Mouse (Mus musculus): ENCODE data around the gene Rptor. TPM values are rescaled to one million over a fixed set of nuclear protein-coding genes. Genes with fewer than 3 reads are reported as not detected.

Gene Rptor
- polyA plus RNA-seq, 1 experiment from 2014 or later, result 3.1 TPM

GRCm38 (mm10) chr11:119672775-119673174 lies 70.1 kb downstream of the Rptor start:
- H3K4me1 ChIP-seq (ENCODE audit: insufficient read depth), result peaks cover 60% of the 10 kb centered on the region
- DNase-seq (no peak), ATAC-seq (no peak)
- TF ChIP-seq CTCF (IDR thresholded peaks at IDR 0.05; ENCODE audit: low read depth), result no peak
- TF ChIP-seq EP300 (IDR thresholded peaks at IDR 0.05; ENCODE audit: low read depth), result no peak
- no peak overlapping the region for H3K27ac ChIP-seq (ENCODE audit: low read depth)
- no peaks in the 10 kb centered on the region for H3K27me3 ChIP-seq (ENCODE audit: insufficient read depth, low read length)
- no peaks in the 10 kb centered on the region for H3K9me3 ChIP-seq (ENCODE audit: low read length)
- WGBS (ENCODE audit: insufficient replicate concordance), result 47% methylated on average over 4 of the region's 4 CpGs
- H3K4me2 ChIP-seq (ENCODE audit: low read depth, low read length), result no peak overlapping the region
- no peak overlapping the region for H3K9ac ChIP-seq (replicated peaks)
- H3K4me3 ChIP-seq (ENCODE audit: low read depth, low read length), result no peak overlapping the region
- H3K36me3 ChIP-seq (replicated peaks; ENCODE audit: insufficient read depth, low read length), result no peaks in the 10 kb centered on the region

DNA sequence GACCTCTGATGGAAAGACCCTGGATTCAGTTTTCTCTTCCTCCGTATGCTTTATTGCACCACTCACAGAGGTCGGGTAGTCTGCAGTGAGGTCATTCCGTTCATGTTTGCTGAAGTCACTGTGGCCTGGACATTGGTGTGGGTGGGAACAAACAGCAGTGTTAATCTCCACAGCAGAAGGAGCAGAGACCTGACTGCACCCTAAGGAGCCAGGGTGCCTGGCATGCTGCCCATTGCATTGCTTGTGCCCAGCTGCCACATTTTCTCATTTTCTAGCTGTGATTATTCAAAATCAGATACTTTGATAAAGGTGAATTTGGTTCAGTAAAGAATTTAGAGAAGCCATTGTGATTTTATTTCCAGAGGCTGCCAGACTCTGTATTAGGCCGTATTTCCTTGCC lies 72.1 kb downstream of the Rptor start:
- no peak overlapping the region for H3K4me3 ChIP-seq (ENCODE audit: low read depth, low read length)
- WGBS (ENCODE audit: insufficient replicate concordance), result 65% methylated on average over 4 of the region's 4 CpGs
- DNase-seq (no peak), ATAC-seq (peak; percentile 44; the same call in 1 of the 2 replicates)
- no peak overlapping the region for H3K9ac ChIP-seq (replicated peaks)
- no peak overlapping the region for H3K4me2 ChIP-seq (ENCODE audit: low read depth, low read length)
- peak overlapping the region; percentile 29; the same call in 1 of the 2 replicates for H3K27ac ChIP-seq (ENCODE audit: low read depth)
- TF ChIP-seq CTCF (IDR thresholded peaks at IDR 0.05; ENCODE audit: low read depth) (no peak), EP300 (IDR thresholded peaks at IDR 0.05; ENCODE audit: low read depth) (no peak)
- no peaks in the 10 kb centered on the region for H3K36me3 ChIP-seq (replicated peaks; ENCODE audit: insufficient read depth, low read length)
- H3K9me3 ChIP-seq (ENCODE audit: low read length), result no peaks in the 10 kb centered on the region
- H3K4me1 ChIP-seq (ENCODE audit: insufficient read depth), result peaks cover 56% of the 10 kb centered on the region
- H3K27me3 ChIP-seq (ENCODE audit: insufficient read depth, low read length), result no peaks in the 10 kb centered on the region

GRCm38 (mm10) chr11:119675546-119675945 lies 72.8 kb downstream of the Rptor start:
- Histone ChIP-seq H3K27me3 (ENCODE audit: insufficient read depth, low read length) (no peaks in the 10 kb centered on the region), H3K9me3 (ENCODE audit: low read length) (no peaks in the 10 kb centered on the region), H3K27ac (ENCODE audit: low read depth) (peak overlapping the region; percentile 29; the same call in 1 of the 2 replicates), H3K4me3 (ENCODE audit: low read depth, low read length) (no peak overlapping the region), H3K9ac (replicated peaks) (no peak overlapping the region), H3K4me2 (ENCODE audit: low read depth, low read length) (no peak overlapping the region), H3K4me1 (ENCODE audit: insufficient read depth) (peaks cover 50% of the 10 kb centered on the region), H3K36me3 (replicated peaks; ENCODE audit: insufficient read depth, low read length) (no peaks in the 10 kb centered on the region)
- TF ChIP-seq EP300 (IDR thresholded peaks at IDR 0.05; ENCODE audit: low read depth), result no peak
- TF ChIP-seq CTCF (IDR thresholded peaks at IDR 0.05; ENCODE audit: low read depth), result no peak
- 68% methylated on average over 6 of the region's 6 CpGs for WGBS (ENCODE audit: insufficient replicate concordance)
- ATAC-seq, result no peak
- no peak for DNase-seq

GRCm38 (mm10) chr11:119676751-119677411 lies 74.2 kb downstream of the Rptor start:
- H3K27me3 ChIP-seq (ENCODE audit: insufficient read depth, low read length), result no peaks in the 10 kb centered on the region
- H3K36me3 ChIP-seq (replicated peaks; ENCODE audit: insufficient read depth, low read length), result no peaks in the 10 kb centered on the region
- DNase-seq (peak; percentile 37), ATAC-seq (peak; percentile 72)
- 30% methylated on average over 7 of the region's 7 CpGs for WGBS (ENCODE audit: insufficient replicate concordance)
- H3K27ac ChIP-seq (ENCODE audit: low read depth), result no peak overlapping the region
- no peak overlapping the region for H3K4me2 ChIP-seq (ENCODE audit: low read depth, low read length)
- peaks cover 43% of the 10 kb centered on the region for H3K4me1 ChIP-seq (ENCODE audit: insufficient read depth)
- H3K4me3 ChIP-seq (ENCODE audit: low read depth, low read length), result no peak overlapping the region
- no peak overlapping the region for H3K9ac ChIP-seq (replicated peaks)
- no peak for TF ChIP-seq EP300 (IDR thresholded peaks at IDR 0.05; ENCODE audit: low read depth)
- no peak for TF ChIP-seq CTCF (IDR thresholded peaks at IDR 0.05; ENCODE audit: low read depth)
- H3K9me3 ChIP-seq (ENCODE audit: low read length), result no peaks in the 10 kb centered on the region

DNA sequence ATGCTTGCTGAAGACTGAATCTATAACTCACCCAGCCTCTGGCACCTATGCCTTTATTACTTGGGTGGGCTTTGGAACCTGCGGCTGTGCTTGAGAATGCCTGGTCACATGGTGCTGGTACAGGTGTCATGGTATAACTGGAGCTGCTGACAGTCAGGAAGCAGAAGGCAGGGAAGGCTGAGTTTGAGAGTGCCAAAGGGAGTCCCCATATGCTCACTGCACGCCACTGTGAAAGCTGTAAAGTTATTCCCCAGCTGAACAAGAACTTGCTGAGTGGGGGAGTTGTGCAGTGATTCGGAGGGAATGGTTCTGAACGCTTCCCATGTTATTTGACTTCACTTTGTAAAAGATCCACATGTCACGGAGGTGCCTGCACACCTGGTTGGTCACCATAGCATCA lies 75.7 kb downstream of the Rptor start:
- H3K9me3 ChIP-seq (ENCODE audit: low read length), result no peaks in the 10 kb centered on the region
- ATAC-seq (no peak), DNase-seq (no peak)
- no peak overlapping the region for H3K9ac ChIP-seq (replicated peaks)
- 81% methylated on average over 5 of the region's 5 CpGs for WGBS (ENCODE audit: insufficient replicate concordance)
- TF ChIP-seq EP300 (IDR thresholded peaks at IDR 0.05; ENCODE audit: low read depth), result no peak
- no peak for TF ChIP-seq CTCF (IDR thresholded peaks at IDR 0.05; ENCODE audit: low read depth)
- H3K4me2 ChIP-seq (ENCODE audit: low read depth, low read length), result no peak overlapping the region
- H3K27ac ChIP-seq (ENCODE audit: low read depth), result no peak overlapping the region
- no peak overlapping the region for H3K4me3 ChIP-seq (ENCODE audit: low read depth, low read length)
- no peaks in the 10 kb centered on the region for H3K27me3 ChIP-seq (ENCODE audit: insufficient read depth, low read length)
- peaks cover 35% of the 10 kb centered on the region for H3K4me1 ChIP-seq (ENCODE audit: insufficient read depth)
- no peaks in the 10 kb centered on the region for H3K36me3 ChIP-seq (replicated peaks; ENCODE audit: insufficient read depth, low read length)

- no peaks in the 10 kb centered on the region for H3K36me3 ChIP-seq (replicated peaks; ENCODE audit: insufficient read depth, low read length)
- no peak overlapping the region for H3K4me3 ChIP-seq (ENCODE audit: low read depth, low read length)
- DNase-seq, result no peak
- no peaks in the 10 kb centered on the region for H3K27me3 ChIP-seq (ENCODE audit: insufficient read depth, low read length)
- no peak overlapping the region for H3K9ac ChIP-seq (replicated peaks)
- H3K9me3 ChIP-seq (ENCODE audit: low read length), result no peaks in the 10 kb centered on the region
- ATAC-seq, result no peak
- no peak overlapping the region for H3K27ac ChIP-seq (ENCODE audit: low read depth)
- WGBS (ENCODE audit: insufficient replicate concordance), result 69% methylated on average over 2 of the region's 2 CpGs
- peaks cover 29% of the 10 kb centered on the region for H3K4me1 ChIP-seq (ENCODE audit: insufficient read depth)
- no peak for TF ChIP-seq EP300 (IDR thresholded peaks at IDR 0.05; ENCODE audit: low read depth)
- no peak for TF ChIP-seq CTCF (IDR thresholded peaks at IDR 0.05; ENCODE audit: low read depth)
- H3K4me2 ChIP-seq (ENCODE audit: low read depth, low read length), result no peak overlapping the region
Measured at GRCm38 (mm10) chr11:119680735-119681134, 78.0 kb downstream of the Rptor start.

Measured in liver, postnatal 0 days (tissue).